Mouse (Mus musculus): ENCODE measurements around the gene Foxc1. TPM values are rescaled to one million over a fixed set of nuclear protein-coding genes. Genes with fewer than 3 reads are reported as not detected.

Foxc1 gene
- total and polyA plus RNA-seq, 2 experiments from 2014 or later = 2.2 to 12.6 TPM

GRCm38 (mm10) chr13:31793163-31793562 is 13.3 kb upstream of the Foxc1 start:
- Histone ChIP-seq H3K27me3 (ENCODE audit: insufficient read depth, low read length) (peaks cover under 1% of the 10 kb centered on the region; the same call in 1 of the 2 replicates), H3K4me1 (ENCODE audit: insufficient read depth, low read length) (no peaks in the 10 kb centered on the region), H3K4me3 (ENCODE audit: low read depth, low read length) (no peak overlapping the region), H3K27ac (ENCODE audit: low read depth, low read length) (no peak overlapping the region), H3K9me3 (ENCODE audit: low read length) (no peaks in the 10 kb centered on the region), H3K9ac (replicated peaks; ENCODE audit: low read length, poor library complexity, severe bottlenecking) (no peak overlapping the region), H3K4me2 (ENCODE audit: low read depth, low read length, poor library complexity, severe bottlenecking) (no peak overlapping the region), H3K36me3 (ENCODE audit: insufficient read depth, low read length) (no peaks in the 10 kb centered on the region)
- ATAC-seq (ENCODE audit: low FRiP score) (0 out of 2 replicates have a peak, but pooled peaks have one; percentile 22), DNase-seq (ENCODE audit: low spot score) (no peak)
- 47% methylated on average over 5 of the region's 5 CpGs for WGBS
- TF ChIP-seq CTCF (IDR thresholded peaks at IDR 0.05) = no peak

GRCm38 (mm10) chr13:31797346-31797745 is 9.1 kb upstream of the Foxc1 start:
- WGBS = 69% methylated on average over 10 of the region's 10 CpGs
- no peak overlapping the region for H3K4me2 ChIP-seq (ENCODE audit: low read depth, low read length, poor library complexity, severe bottlenecking)
- no peak for DNase-seq (ENCODE audit: low spot score)

DNA sequence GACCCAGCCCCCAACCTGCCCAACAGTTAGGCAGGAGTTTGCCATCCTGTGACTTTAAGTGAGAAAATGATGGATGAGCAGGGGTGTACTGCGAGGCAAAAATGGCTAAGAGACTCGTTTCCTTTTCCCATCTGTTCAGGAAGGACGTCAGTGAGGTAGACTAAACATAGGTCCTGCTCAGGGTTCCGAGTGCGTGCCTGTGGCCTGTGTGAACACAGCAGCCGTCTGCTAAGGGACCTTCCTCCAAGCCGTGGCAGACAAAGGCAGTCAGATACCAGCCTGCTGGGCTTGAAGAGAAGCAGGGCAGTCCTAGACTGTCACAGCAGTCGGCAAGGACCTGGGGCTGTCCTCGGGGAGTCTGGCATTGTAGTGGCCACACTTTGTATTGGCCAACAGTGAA is 8.4 kb upstream of the Foxc1 start:
- H3K4me3 ChIP-seq (ENCODE audit: low read depth, low read length) = no peak overlapping the region
- no peaks in the 10 kb centered on the region; the same call in 1 of the 2 replicates for H3K4me1 ChIP-seq (ENCODE audit: insufficient read depth, low read length)
- no peaks in the 10 kb centered on the region for H3K36me3 ChIP-seq (ENCODE audit: insufficient read depth, low read length)
- no peak overlapping the region for H3K9ac ChIP-seq (replicated peaks; ENCODE audit: low read length, poor library complexity, severe bottlenecking)
- WGBS = 49% methylated on average over 9 of the region's 9 CpGs
- ATAC-seq (ENCODE audit: low FRiP score) = no peak
- no peak for TF ChIP-seq CTCF (IDR thresholded peaks at IDR 0.05)
- H3K4me2 ChIP-seq (ENCODE audit: low read depth, low read length, poor library complexity, severe bottlenecking) = no peak overlapping the region
- H3K27ac ChIP-seq (ENCODE audit: low read depth, low read length) = no peak overlapping the region
- no peaks in the 10 kb centered on the region for H3K9me3 ChIP-seq (ENCODE audit: low read length)
- no peak for DNase-seq (ENCODE audit: low spot score)
- H3K27me3 ChIP-seq (ENCODE audit: insufficient read depth, low read length) = peaks cover 41% of the 10 kb centered on the region

More at GRCm38 (mm10) chr13:31797346-31797745, 9.1 kb upstream of the Foxc1 start:
- no peak for TF ChIP-seq CTCF (IDR thresholded peaks at IDR 0.05)
- H3K27me3 ChIP-seq (ENCODE audit: insufficient read depth, low read length) = peaks cover 35% of the 10 kb centered on the region
- no peak overlapping the region for H3K27ac ChIP-seq (ENCODE audit: low read depth, low read length)
- no peak for ATAC-seq (ENCODE audit: low FRiP score)
- no peaks in the 10 kb centered on the region; the same call in 1 of the 2 replicates for H3K4me1 ChIP-seq (ENCODE audit: insufficient read depth, low read length)
- H3K4me3 ChIP-seq (ENCODE audit: low read depth, low read length) = no peak overlapping the region
- H3K9ac ChIP-seq (replicated peaks; ENCODE audit: low read length, poor library complexity, severe bottlenecking) = no peak overlapping the region
- H3K36me3 ChIP-seq (ENCODE audit: insufficient read depth, low read length) = no peaks in the 10 kb centered on the region
- no peaks in the 10 kb centered on the region for H3K9me3 ChIP-seq (ENCODE audit: low read length)

GRCm38 (mm10) chr13:31800581-31801576 is 5.6 kb upstream of the Foxc1 start:
- ATAC-seq (ENCODE audit: low FRiP score) = peak; percentile 72
- H3K27me3 ChIP-seq (ENCODE audit: insufficient read depth, low read length) = peaks cover 59% of the 10 kb centered on the region
- peak; percentile 72 for DNase-seq (ENCODE audit: low spot score)
- no peaks in the 10 kb centered on the region; the same call in 1 of the 2 replicates for H3K4me1 ChIP-seq (ENCODE audit: insufficient read depth, low read length)
- no peaks in the 10 kb centered on the region for H3K9me3 ChIP-seq (ENCODE audit: low read length)
- no peaks in the 10 kb centered on the region for H3K36me3 ChIP-seq (ENCODE audit: insufficient read depth, low read length)
- peak overlapping the region; percentile 58 for H3K4me2 ChIP-seq (ENCODE audit: low read depth, low read length, poor library complexity, severe bottlenecking)
- H3K4me3 ChIP-seq (ENCODE audit: low read depth, low read length) = peak overlapping the region; percentile 26
- WGBS = 2% methylated on average over 43 of the region's 43 CpGs
- H3K27ac ChIP-seq (ENCODE audit: low read depth, low read length) = no peak overlapping the region
- peak; percentile 87 for TF ChIP-seq CTCF (IDR thresholded peaks at IDR 0.05)
- H3K9ac ChIP-seq (replicated peaks; ENCODE audit: low read length, poor library complexity, severe bottlenecking) = no peak overlapping the region

DNA sequence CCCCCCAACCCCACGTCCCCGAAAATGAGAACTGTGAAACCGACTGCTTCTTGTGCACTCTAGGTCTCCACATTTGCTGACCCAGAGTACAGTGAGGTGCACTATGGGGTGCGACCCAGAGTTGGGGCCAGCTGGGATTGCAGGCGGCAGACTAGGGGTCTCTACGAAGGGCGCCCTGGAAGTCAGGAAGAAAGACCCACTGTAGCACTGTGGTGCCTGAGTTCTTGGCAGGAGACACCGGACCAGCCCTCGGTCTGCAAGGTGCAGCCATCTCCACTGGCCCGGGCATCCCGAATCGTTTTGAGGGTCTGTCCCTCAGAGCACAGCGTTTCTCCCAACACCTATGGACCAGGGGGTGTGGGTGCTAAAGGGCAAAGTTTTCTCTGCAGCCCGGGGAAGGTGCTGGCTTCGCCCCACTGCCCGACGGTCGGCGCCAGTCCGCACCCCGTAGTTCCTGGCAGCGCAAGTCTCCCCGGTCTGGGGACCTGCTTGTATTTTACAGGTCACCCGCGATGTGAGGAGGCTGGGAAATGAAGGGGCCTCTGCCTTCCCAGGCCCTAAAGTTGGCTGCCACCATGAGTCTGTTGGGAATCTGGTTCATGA is 4.6 kb upstream of the Foxc1 start:
- no peak for DNase-seq (ENCODE audit: low spot score)
- no peak overlapping the region for H3K9ac ChIP-seq (replicated peaks; ENCODE audit: low read length, poor library complexity, severe bottlenecking)
- H3K4me2 ChIP-seq (ENCODE audit: low read depth, low read length, poor library complexity, severe bottlenecking) = peak overlapping the region; percentile 58
- ATAC-seq (ENCODE audit: low FRiP score) = no peak
- H3K4me3 ChIP-seq (ENCODE audit: low read depth, low read length) = peak overlapping the region; percentile 26
- no peaks in the 10 kb centered on the region for H3K9me3 ChIP-seq (ENCODE audit: low read length)
- 2% methylated on average over 25 of the region's 25 CpGs for WGBS
- TF ChIP-seq CTCF (IDR thresholded peaks at IDR 0.05) = no peak
- H3K27ac ChIP-seq (ENCODE audit: low read depth, low read length) = no peak overlapping the region
- no peaks in the 10 kb centered on the region for H3K36me3 ChIP-seq (ENCODE audit: insufficient read depth, low read length)
- H3K27me3 ChIP-seq (ENCODE audit: insufficient read depth, low read length) = peaks cover 59% of the 10 kb centered on the region
- no peaks in the 10 kb centered on the region; the same call in 1 of the 2 replicates for H3K4me1 ChIP-seq (ENCODE audit: insufficient read depth, low read length)

Measured in midbrain, postnatal 0 days (tissue).